Comparison of ENCODE assay signal across 32 mouse cellular contexts in genomic region chr13:78500551-78500950, GRCm38 (mm10).
A peak's percentile ranks its signal among the peaks of the same experiment; 100 is the strongest.
DNase-seq lines count a peak whose midpoint lies in the region; ATAC-seq and TF ChIP-seq lines count a peak whose summit lies in the region.
"Had no signal": no experiment of that assay in that cellular context is flagged by ENCODE, and none has a peak within 500 bp of the region (broad histone marks: within the 10 kb centered on the region; RNA-seq: fewer than 3 reads in every experiment).

No protein-coding gene starts in this region.

- no peaks in the 10 kb centered on the region for H3K36me3 ChIP-seq in midbrain, embryonic 16.5 days (ENCODE audit: control insufficient read depth, insufficient read depth, low read length)
- H3K36me3 ChIP-seq: embryonic facial prominence, embryonic 13.5 days; forebrain, embryonic 12.5 days; G1E; heart, embryonic 12.5 days; hindbrain, embryonic 13.5 days; limb, embryonic 12.5 days; midbrain, embryonic 13.5 days; neural tube, embryonic 15.5 days had no signal

- no peaks in the 10 kb centered on the region for H3K9me3 ChIP-seq in midbrain, embryonic 16.5 days (replicated peaks; ENCODE audit: control insufficient read depth, low read length, poor library complexity, severe bottlenecking)
- H3K9me3 ChIP-seq: embryonic facial prominence, embryonic 13.5 days; forebrain, embryonic 12.5 days; G1E; heart, embryonic 12.5 days; hindbrain, embryonic 13.5 days; limb, embryonic 12.5 days; midbrain, embryonic 13.5 days; neural tube, embryonic 15.5 days had no signal

- WGBS in lung, adult 2 months = 39% methylated on average over 7 of the region's 7 CpGs
- 84% methylated on average over 7 of the region's 7 CpGs for WGBS in midbrain, embryonic 16.5 days

- no peak overlapping the region for H3K9ac ChIP-seq in midbrain, embryonic 16.5 days (ENCODE audit: low read depth, low read length)
- H3K9ac ChIP-seq: embryonic facial prominence, embryonic 13.5 days; forebrain, embryonic 12.5 days; heart, embryonic 12.5 days; hindbrain, embryonic 13.5 days; limb, embryonic 12.5 days; midbrain, embryonic 13.5 days; neural tube, embryonic 15.5 days had no signal

- no peak overlapping the region for H3K4me2 ChIP-seq in midbrain, embryonic 16.5 days (ENCODE audit: low read length)
- H3K4me2 ChIP-seq: embryonic facial prominence, embryonic 13.5 days; forebrain, embryonic 12.5 days; heart, embryonic 12.5 days; hindbrain, embryonic 13.5 days; limb, embryonic 12.5 days; midbrain, embryonic 13.5 days; neural tube, embryonic 15.5 days had no signal

- no peak overlapping the region for H3K4me3 ChIP-seq in lung, adult 2 months (replicated peaks; ENCODE audit: extremely low read depth, low read depth, low read length)
- no peak overlapping the region for H3K4me3 ChIP-seq in midbrain, embryonic 16.5 days (ENCODE audit: low read depth, low read length)
- H3K4me3 ChIP-seq: embryonic facial prominence, embryonic 13.5 days; erythroblast, embryonic 14.5 days; forebrain, embryonic 12.5 days; heart, adult 2 months; heart, embryonic 12.5 days; hindbrain, embryonic 13.5 days; layer of hippocampus, adult 2 months; left cerebral cortex, adult 2 months; limb, embryonic 12.5 days; midbrain, embryonic 13.5 days; neural tube, embryonic 15.5 days had no signal

- no peak for ATAC-seq in midbrain, embryonic 16.5 days
- ATAC-seq: intestine, postnatal 0 days; midbrain, embryonic 13.5 days had no signal

- no peak for TF ChIP-seq CTCF in lung, adult 2 months (IDR thresholded peaks at IDR 0.05; ENCODE audit: insufficient read depth, low read length)

- H3K4me1 ChIP-seq in lung, adult 2 months (ENCODE audit: control insufficient read depth, insufficient read depth, low read length) = peaks cover 3% of the 10 kb centered on the region; the same call in 1 of the 2 replicates
- no peaks in the 10 kb centered on the region for H3K4me1 ChIP-seq in midbrain, embryonic 16.5 days (ENCODE audit: control insufficient read depth, insufficient read depth, low read length)
- H3K4me1 ChIP-seq: embryonic facial prominence, embryonic 13.5 days; forebrain, embryonic 12.5 days; heart, embryonic 12.5 days; hindbrain, embryonic 13.5 days; limb, embryonic 12.5 days; midbrain, embryonic 13.5 days; neural tube, embryonic 15.5 days had no signal

- peak; percentile 8 for DNase-seq in cerebellum, postnatal 10 days
- DNase-seq in cerebellum, adult 11-12 months = no peak
- DNase-seq in kidney, postnatal 14 days = peak; percentile 1
- no peak for DNase-seq in kidney, adult 8-10 months
- peak; percentile 5 for DNase-seq in lung, adult 2 months
- peak; percentile 53 for DNase-seq in lung, postnatal 36 days
- no peak for DNase-seq in urinary bladder, postnatal 25 days (ENCODE audit: low spot score)
- DNase-seq: adrenal gland, adult 8-10 months; cerebellum, adult 11 months; cerebellum, adult 9-11 months; heart, adult 2 months; heart, postnatal 4 days; retina, postnatal 1 day; right cerebral cortex, postnatal 14 days; spleen, adult 18-20 months; thymus, adult 18-20 months; thymus, postnatal 25 days had no signal

- H3K27me3 ChIP-seq in midbrain, embryonic 16.5 days (ENCODE audit: control insufficient read depth, insufficient read depth, low read depth, low read length) = no peaks in the 10 kb centered on the region
- H3K27me3 ChIP-seq: embryonic facial prominence, embryonic 13.5 days; forebrain, embryonic 12.5 days; heart, embryonic 12.5 days; hindbrain, embryonic 13.5 days; limb, embryonic 12.5 days; midbrain, embryonic 13.5 days; neural tube, embryonic 15.5 days had no signal

- no peak for TF ChIP-seq POLR2A in lung, adult 2 months (IDR thresholded peaks at IDR 0.05; ENCODE audit: borderline replicate concordance, extremely low read depth, low read depth, low read length)

- no peak overlapping the region for H3K27ac ChIP-seq in midbrain, embryonic 16.5 days (ENCODE audit: low read length)
- H3K27ac ChIP-seq: embryonic facial prominence, embryonic 13.5 days; forebrain, embryonic 12.5 days; heart, adult 2 months; hindbrain, embryonic 13.5 days; kidney, postnatal 0 days; layer of hippocampus, adult 2 months; left cerebral cortex, adult 2 months; limb, embryonic 12.5 days; macrophage; midbrain, embryonic 13.5 days; neural tube, embryonic 15.5 days had no signal

Comparison
In these comparisons a context has a peak if more than half of its experiments do, and no peak if none do; other contexts are left out.
1. DNase-seq: peak in cerebellum, postnatal 10 days (2 of 2), kidney, postnatal 14 days (single experiment), lung, adult 2 months (single experiment) and lung, postnatal 36 days (single experiment); none in cerebellum, adult 11-12 months (single experiment), kidney, adult 8-10 months (0 of 2) and urinary bladder, postnatal 25 days (single experiment).